Mouse (Mus musculus): ENCODE data around the gene Gm19345. TPM values are rescaled to one million over a fixed set of nuclear protein-coding genes. Genes with fewer than 3 reads are reported as not detected.

Gene Gm19345
- polyA plus RNA-seq (2014; fragmentation: Nextera tagmentation; extraction: Ambion mirVana) = not detected in 2 replicates

DNA sequence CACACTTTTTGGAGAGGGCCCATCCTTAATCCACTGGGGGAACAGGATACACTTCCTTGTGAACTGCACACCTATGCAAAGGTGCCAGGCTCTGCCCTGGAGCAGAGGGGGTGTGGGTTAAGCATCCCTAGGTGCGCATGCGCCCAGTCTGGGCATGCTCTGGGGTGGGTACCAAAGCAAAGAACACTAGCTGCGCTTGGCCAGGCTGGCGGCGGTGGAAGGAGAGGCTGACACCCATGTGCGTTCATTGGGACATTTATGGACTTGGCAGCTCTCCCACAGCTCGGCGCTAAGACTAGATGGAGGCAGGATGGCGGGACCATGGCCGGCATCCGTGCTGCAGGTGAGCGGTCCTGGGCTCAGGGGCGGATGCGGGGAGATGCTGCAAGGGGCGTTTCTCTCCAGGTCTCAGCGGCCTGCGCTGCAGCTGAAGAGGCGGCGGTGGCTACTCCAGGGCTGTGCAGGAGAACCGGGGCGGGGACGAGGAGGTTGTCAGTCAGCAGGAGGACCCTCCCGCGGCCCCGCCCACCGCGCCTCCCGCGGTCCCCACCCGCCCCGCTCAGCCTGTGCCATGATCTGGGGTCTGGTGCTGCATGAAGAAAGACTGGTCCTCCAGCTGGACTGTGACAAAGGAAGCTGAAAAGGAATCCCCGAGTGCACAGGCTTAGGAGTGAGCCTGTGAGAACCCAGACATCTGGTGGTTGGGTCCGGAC is at the start of gene Gm19345:
Gene Gm19345 (plus strand): TSS at position 146 of the 713 bp plus-strand sequence.
- Histone ChIP-seq H3K4me1 (replicated peaks; ENCODE audit: control insufficient read depth, insufficient read depth, low read length) (0 out of 2 replicates have a peak, but pooled peaks cover 3% of the 10 kb centered on the region), H3K27ac (ENCODE audit: low read depth, low read length) (no peak within 1 kb of the TSS), H3K9ac (ENCODE audit: low read depth, low read length) (no peak within 1 kb of the TSS; the same call in 1 of the 2 replicates), H3K27me3 (replicated peaks; ENCODE audit: control insufficient read depth, insufficient read depth, low read length) (peaks cover 28% of the 10 kb centered on the region), H3K9me3 (ENCODE audit: control insufficient read depth, low read length) (no peaks in the 10 kb centered on the region), H3K4me3 (ENCODE audit: low read depth, low read length) (no peak within 1 kb of the TSS), H3K36me3 (ENCODE audit: control insufficient read depth, insufficient read depth, low read length) (no peaks in the 10 kb centered on the region), H3K4me2 (peak within 1 kb of the TSS; percentile 50)
- ATAC-seq (replicated peaks; ENCODE audit: low FRiP score) = peak; percentile 56; the same call in 1 of the 2 replicates
- 4% methylated on average over 32 of the region's 33 CpGs for WGBS
- peak; percentile 44 for DNase-seq (ENCODE audit: low spot score)

GRCm38 (mm10) chr7:19802995-19803394 is 48.8 kb upstream of the Gm19345 start:
- H3K27ac ChIP-seq (ENCODE audit: low read depth, low read length) = no peak overlapping the region
- no peaks in the 10 kb centered on the region for H3K27me3 ChIP-seq (replicated peaks; ENCODE audit: control insufficient read depth, insufficient read depth, low read length)
- H3K4me2 ChIP-seq = no peak overlapping the region
- H3K4me1 ChIP-seq (replicated peaks; ENCODE audit: control insufficient read depth, insufficient read depth, low read length) = no peaks in the 10 kb centered on the region
- H3K9me3 ChIP-seq (ENCODE audit: control insufficient read depth, low read length) = no peaks in the 10 kb centered on the region
- H3K4me3 ChIP-seq (ENCODE audit: low read depth, low read length) = no peak overlapping the region
- no peaks in the 10 kb centered on the region for H3K36me3 ChIP-seq (ENCODE audit: control insufficient read depth, insufficient read depth, low read length)
- WGBS = 21% methylated on average over 7 of the region's 7 CpGs
- H3K9ac ChIP-seq (ENCODE audit: low read depth, low read length) = no peak overlapping the region
- no peak for ATAC-seq (replicated peaks; ENCODE audit: low FRiP score)
- no peak for DNase-seq (ENCODE audit: low spot score)

- ATAC-seq (replicated peaks; ENCODE audit: low FRiP score) = no peak
- Histone ChIP-seq H3K4me2 (no peak overlapping the region), H3K9me3 (ENCODE audit: control insufficient read depth, low read length) (no peaks in the 10 kb centered on the region), H3K36me3 (ENCODE audit: control insufficient read depth, insufficient read depth, low read length) (no peaks in the 10 kb centered on the region), H3K4me3 (ENCODE audit: low read depth, low read length) (no peak overlapping the region), H3K27ac (ENCODE audit: low read depth, low read length) (no peak overlapping the region), H3K27me3 (replicated peaks; ENCODE audit: control insufficient read depth, insufficient read depth, low read length) (peaks cover 13% of the 10 kb centered on the region), H3K9ac (ENCODE audit: low read depth, low read length) (no peak overlapping the region), H3K4me1 (replicated peaks; ENCODE audit: control insufficient read depth, insufficient read depth, low read length) (peaks cover 8% of the 10 kb centered on the region; the same call in 1 of the 2 replicates)
- no peak for DNase-seq (ENCODE audit: low spot score)
- 83% methylated on average over 8 of the region's 8 CpGs for WGBS
Observed at GRCm38 (mm10) chr7:19806356-19806969, 45.3 kb upstream of the Gm19345 start.

DNA sequence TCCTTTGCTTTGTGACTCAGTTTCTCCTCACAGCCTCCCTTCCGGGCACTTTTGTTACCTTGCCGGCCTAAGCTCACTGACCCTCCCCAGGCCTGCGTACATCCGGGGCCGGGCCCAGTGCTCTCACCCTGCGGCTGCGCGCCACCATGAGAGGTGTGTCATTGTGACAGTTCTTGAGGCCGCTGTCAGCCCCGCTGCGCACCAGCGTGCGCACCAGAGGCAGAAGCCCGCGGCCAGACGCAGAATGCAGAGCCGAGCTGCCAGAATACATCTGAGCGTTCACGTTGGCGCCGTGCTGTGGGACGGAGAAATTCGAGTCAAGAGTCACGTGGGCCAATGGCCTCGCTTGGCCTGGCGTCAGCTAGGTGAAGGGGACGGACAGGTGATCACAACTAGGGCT is 42.4 kb upstream of the Gm19345 start:
- H3K27ac ChIP-seq (ENCODE audit: low read depth, low read length) = no peak overlapping the region
- peak overlapping the region; percentile 49 for H3K4me2 ChIP-seq
- WGBS = 7% methylated on average over 27 of the region's 27 CpGs
- ATAC-seq (replicated peaks; ENCODE audit: low FRiP score) = peak; percentile 62
- no peaks in the 10 kb centered on the region for H3K36me3 ChIP-seq (ENCODE audit: control insufficient read depth, insufficient read depth, low read length)
- H3K27me3 ChIP-seq (replicated peaks; ENCODE audit: control insufficient read depth, insufficient read depth, low read length) = peaks cover 21% of the 10 kb centered on the region
- peaks cover 8% of the 10 kb centered on the region; the same call in 1 of the 2 replicates for H3K4me1 ChIP-seq (replicated peaks; ENCODE audit: control insufficient read depth, insufficient read depth, low read length)
- no peaks in the 10 kb centered on the region for H3K9me3 ChIP-seq (ENCODE audit: control insufficient read depth, low read length)
- peak overlapping the region; percentile 27 for H3K4me3 ChIP-seq (ENCODE audit: low read depth, low read length)
- H3K9ac ChIP-seq (ENCODE audit: low read depth, low read length) = no peak overlapping the region
- DNase-seq (ENCODE audit: low spot score) = no peak

DNA sequence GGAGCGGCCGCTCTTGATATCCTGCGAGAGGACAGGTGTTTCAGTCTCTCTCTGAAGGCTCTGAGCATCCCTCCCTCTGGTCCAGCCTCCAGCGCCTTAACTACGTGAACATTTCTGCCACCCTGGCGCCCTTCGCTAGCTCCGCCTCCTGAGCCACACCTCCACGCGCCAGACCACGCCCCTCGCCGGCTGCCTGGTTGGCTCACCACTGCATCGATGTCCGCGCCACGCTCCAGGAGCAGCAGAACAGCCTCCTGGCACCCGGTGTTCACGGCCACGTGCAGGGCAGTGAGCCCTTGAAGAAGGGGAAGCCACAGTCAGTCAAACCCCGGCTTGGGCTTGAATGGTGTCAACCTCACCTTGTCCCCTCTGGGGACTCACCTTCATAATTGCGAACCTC is 40.7 kb upstream of the Gm19345 start:
- H3K9ac ChIP-seq (ENCODE audit: low read depth, low read length) = no peak overlapping the region
- peak overlapping the region; percentile 51 for H3K4me2 ChIP-seq
- H3K4me3 ChIP-seq (ENCODE audit: low read depth, low read length) = 0 out of 2 replicates have a peak overlapping the region, but pooled peaks have one; percentile 14
- no peaks in the 10 kb centered on the region for H3K9me3 ChIP-seq (ENCODE audit: control insufficient read depth, low read length)
- peaks cover 21% of the 10 kb centered on the region for H3K27me3 ChIP-seq (replicated peaks; ENCODE audit: control insufficient read depth, insufficient read depth, low read length)
- H3K27ac ChIP-seq (ENCODE audit: low read depth, low read length) = no peak overlapping the region
- H3K36me3 ChIP-seq (ENCODE audit: control insufficient read depth, insufficient read depth, low read length) = no peaks in the 10 kb centered on the region
- peaks cover 14% of the 10 kb centered on the region for H3K4me1 ChIP-seq (replicated peaks; ENCODE audit: control insufficient read depth, insufficient read depth, low read length)
- ATAC-seq (replicated peaks; ENCODE audit: low FRiP score) (peak; percentile 53), DNase-seq (ENCODE audit: low spot score) (peak; percentile 66)
- 7% methylated on average over 22 of the region's 22 CpGs for WGBS

DNA sequence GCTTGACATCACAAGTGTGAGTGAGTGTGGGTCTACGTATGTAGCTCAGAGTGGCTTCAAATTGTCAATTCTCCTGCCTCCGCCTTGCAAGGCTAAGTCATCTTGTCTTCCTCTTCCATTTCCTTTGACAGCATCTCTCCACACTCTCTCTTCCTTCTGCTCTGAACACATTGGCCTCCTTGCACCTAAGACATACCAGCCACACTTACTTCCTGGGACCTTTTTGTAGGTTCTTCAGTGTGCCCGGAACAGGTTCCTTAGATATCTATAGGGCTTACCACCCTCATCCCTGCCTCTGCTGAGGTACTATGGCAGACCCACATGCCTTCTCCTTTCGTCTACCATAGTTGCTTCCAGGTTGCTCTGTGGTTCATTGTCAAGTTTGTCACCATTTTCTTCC is 38.6 kb upstream of the Gm19345 start:
- H3K9ac ChIP-seq (ENCODE audit: low read depth, low read length) = no peak overlapping the region
- H3K27me3 ChIP-seq (replicated peaks; ENCODE audit: control insufficient read depth, insufficient read depth, low read length) = peaks cover 21% of the 10 kb centered on the region
- peaks cover 18% of the 10 kb centered on the region for H3K4me1 ChIP-seq (replicated peaks; ENCODE audit: control insufficient read depth, insufficient read depth, low read length)

DNA sequence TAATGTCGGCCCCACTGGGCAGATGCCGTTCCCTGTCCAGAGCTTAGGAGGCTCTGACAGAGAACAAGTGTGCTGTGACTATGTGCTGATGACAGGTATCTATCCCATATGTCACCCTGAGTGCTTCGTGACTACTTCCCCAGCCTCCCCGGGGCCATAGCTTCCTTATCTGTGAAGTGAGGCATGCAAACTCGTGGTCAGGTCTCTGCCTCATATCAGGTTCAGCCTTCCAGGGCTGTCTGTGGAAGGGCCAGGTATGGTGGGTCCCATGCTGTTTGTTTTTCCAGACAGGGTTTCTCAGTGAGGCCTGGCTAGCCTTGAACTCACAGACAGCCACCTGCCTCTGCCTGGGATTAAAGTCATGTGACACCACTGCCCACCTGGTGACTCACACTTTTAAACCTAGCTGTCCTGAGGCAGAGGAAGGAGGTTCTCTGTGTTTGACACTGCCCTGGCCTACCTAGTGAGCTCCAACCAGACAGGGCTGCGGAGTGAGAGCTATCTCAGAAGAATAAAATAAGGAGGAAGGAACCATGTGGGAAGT is 38.2 kb upstream of the Gm19345 start:
- Histone ChIP-seq H3K4me2 (no peak overlapping the region), H3K4me1 (replicated peaks; ENCODE audit: control insufficient read depth, insufficient read depth, low read length) (peaks cover 18% of the 10 kb centered on the region), H3K9me3 (ENCODE audit: control insufficient read depth, low read length) (no peaks in the 10 kb centered on the region), H3K4me3 (ENCODE audit: low read depth, low read length) (no peak overlapping the region), H3K36me3 (ENCODE audit: control insufficient read depth, insufficient read depth, low read length) (no peaks in the 10 kb centered on the region), H3K9ac (ENCODE audit: low read depth, low read length) (no peak overlapping the region), H3K27me3 (replicated peaks; ENCODE audit: control insufficient read depth, insufficient read depth, low read length) (peaks cover 21% of the 10 kb centered on the region), H3K27ac (ENCODE audit: low read depth, low read length) (no peak overlapping the region)
- no peak for DNase-seq (ENCODE audit: low spot score)
- 52% methylated on average over 6 of the region's 6 CpGs for WGBS
- no peak for ATAC-seq (replicated peaks; ENCODE audit: low FRiP score)

More for the DNA sequence above, 38.6 kb upstream of the Gm19345 start:
- DNase-seq (ENCODE audit: low spot score) (no peak), ATAC-seq (replicated peaks; ENCODE audit: low FRiP score) (no peak)
- H3K4me3 ChIP-seq (ENCODE audit: low read depth, low read length) = no peak overlapping the region
- H3K9me3 ChIP-seq (ENCODE audit: control insufficient read depth, low read length) = no peaks in the 10 kb centered on the region
- no peak overlapping the region for H3K27ac ChIP-seq (ENCODE audit: low read depth, low read length)
- WGBS = 72% methylated on average over 4 of the region's 4 CpGs
- no peak overlapping the region for H3K4me2 ChIP-seq
- no peaks in the 10 kb centered on the region for H3K36me3 ChIP-seq (ENCODE audit: control insufficient read depth, insufficient read depth, low read length)

- H3K36me3 ChIP-seq (ENCODE audit: control insufficient read depth, insufficient read depth, low read length) = no peaks in the 10 kb centered on the region
- DNase-seq (ENCODE audit: low spot score) (no peak), ATAC-seq (replicated peaks; ENCODE audit: low FRiP score) (peak; percentile 30)
- H3K9ac ChIP-seq (ENCODE audit: low read depth, low read length) = no peak overlapping the region
- H3K4me1 ChIP-seq (replicated peaks; ENCODE audit: control insufficient read depth, insufficient read depth, low read length) = peaks cover 15% of the 10 kb centered on the region
- peaks cover 14% of the 10 kb centered on the region for H3K27me3 ChIP-seq (replicated peaks; ENCODE audit: control insufficient read depth, insufficient read depth, low read length)
- peak overlapping the region; percentile 28 for H3K4me3 ChIP-seq (ENCODE audit: low read depth, low read length)
- no peak overlapping the region for H3K27ac ChIP-seq (ENCODE audit: low read depth, low read length)
- H3K9me3 ChIP-seq (ENCODE audit: control insufficient read depth, low read length) = peaks cover 2% of the 10 kb centered on the region; the same call in 1 of the 2 replicates
- peak overlapping the region; percentile 58 for H3K4me2 ChIP-seq
- WGBS = 32% methylated on average over 17 of the region's 17 CpGs
Observed at GRCm38 (mm10) chr7:19815296-19816223, 36.2 kb upstream of the Gm19345 start.
